Mouse (Mus musculus) limb, embryonic 10.5 days (tissue): ENCODE results near the gene Calcoco2. TPM values are rescaled to one million over a fixed set of nuclear protein-coding genes. Genes with fewer than 3 reads are reported as not detected.
"Not testable (repeated sequence)": the region's sequence is repeated elsewhere in the genome, so short reads cannot be mapped to it uniquely, and the experiment has no call there.

ENCODE experiments used
- DNase-seq: peaks from one replicate; pipeline ENCODE4 v3.0.0-alpha.2; 2017; ENCODE audit warnings: low spot score
- H3K27ac ChIP-seq: fragments of 300-500 bp; sonication (generic); 2 replicates; pipeline ENCODE4 v1.5.1; 2016; ENCODE audit warnings: mild to moderate bottlenecking
- H3K27me3 ChIP-seq: fragments of 300-500 bp; sonication (generic); 2 replicates; pipeline ENCODE4 v1.6.1; 2016; ENCODE audit warnings: low read depth, mild to moderate bottlenecking; ENCODE audit not compliant: poor library complexity, severe bottlenecking
- H3K36me3 ChIP-seq: fragments of 300-500 bp; sonication (generic); 2 replicates; pipeline ENCODE4 v1.6.1; 2016; ENCODE audit warnings: mild to moderate bottlenecking, moderate library complexity
- H3K4me1 ChIP-seq: fragments of 300-500 bp; sonication (generic); 2 replicates; pipeline ENCODE4 v1.6.1; 2016
- H3K4me3 ChIP-seq: fragments of 300-500 bp; sonication (generic); 2 replicates; pipeline ENCODE4 v1.5.1; 2016; ENCODE audit warnings: mild to moderate bottlenecking, moderate library complexity
- H3K9me3 ChIP-seq: fragments of 300-500 bp; sonication (generic); replicated peaks from 2 replicates; pipeline ENCODE4 v1.6.1; 2016; ENCODE audit warnings: mild to moderate bottlenecking
- WGBS: fragments of 180-500 bp; shearing (Covaris S2); methylation state at CpG from one replicate; pipeline ENCODE4 v1.1.7; 2016; 5-methylcytosine and 5-hydroxymethylcytosine counted together
- polyA plus RNA-seq: library from polyadenylated mRNA; unstranded; fragments of >200 nt; fragmentation: Nextera tagmentation; extraction: Ambion mirVana; gene quantifications from 2 replicates; pipeline ENCODE4 v1.2.1, GENCODE M21; 2016

The Calcoco2 gene
- polyA plus RNA-seq = not detected in 2 replicates

DNA sequence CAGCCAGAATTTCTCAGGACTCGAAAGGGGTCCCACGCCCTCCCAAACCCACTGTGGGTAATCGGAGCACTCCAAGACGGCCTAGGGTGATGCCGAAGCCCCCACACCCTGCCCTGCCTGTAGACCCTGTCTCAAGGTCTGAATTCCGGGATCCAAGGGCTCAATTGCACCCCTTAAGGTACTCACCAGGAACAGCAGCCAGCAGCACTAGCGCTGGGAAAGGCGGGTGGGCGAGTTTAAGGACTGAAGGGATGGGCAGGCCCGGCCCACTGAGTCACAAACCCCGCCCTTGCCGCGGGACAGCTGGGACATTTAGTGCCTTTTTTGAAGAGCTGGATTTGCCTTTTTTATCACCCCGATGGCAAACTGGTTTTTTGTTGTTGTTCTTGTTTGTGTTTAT lies at the start of gene Calcoco2:
Calcoco2 (minus strand) TSS at position 214 of the 400 bp plus-strand sequence.
- no peaks in the 10 kb centered on the region for H3K4me1 ChIP-seq
- H3K27ac ChIP-seq = no peak within 1 kb of the TSS
- H3K36me3 ChIP-seq = no peaks in the 10 kb centered on the region
- 38% methylated on average over 14 of the region's 14 CpGs for WGBS
- DNase-seq = no peak
- H3K27me3 ChIP-seq = 0 out of 2 replicates have a peak, but pooled peaks cover 3% of the 10 kb centered on the region
- H3K4me3 ChIP-seq = no peak within 1 kb of the TSS
- H3K9me3 ChIP-seq = no peaks in the 10 kb centered on the region

DNA sequence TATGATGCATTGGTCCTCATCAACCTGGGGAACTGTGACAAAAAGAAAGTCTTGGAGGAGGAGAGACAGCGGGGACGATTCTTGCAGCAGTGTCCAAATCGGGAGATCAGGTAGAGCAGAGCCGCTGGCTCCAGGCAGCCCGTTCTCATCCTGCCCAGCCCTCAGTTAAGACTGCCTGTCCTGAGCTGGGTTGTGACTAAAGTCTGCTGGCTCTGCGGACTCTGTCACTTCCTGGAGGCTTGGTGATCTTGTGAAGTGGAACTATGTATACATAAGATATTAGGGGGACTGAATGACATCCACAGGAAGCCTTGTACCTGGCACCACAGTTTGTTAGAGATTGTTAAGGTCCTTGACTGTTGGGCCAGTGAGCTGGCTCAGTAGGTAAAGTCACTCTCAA lies 35.7 kb upstream of the Calcoco2 start:
- no peak overlapping the region for H3K27ac ChIP-seq
- WGBS = 85% methylated on average over 6 of the region's 6 CpGs

DNA sequence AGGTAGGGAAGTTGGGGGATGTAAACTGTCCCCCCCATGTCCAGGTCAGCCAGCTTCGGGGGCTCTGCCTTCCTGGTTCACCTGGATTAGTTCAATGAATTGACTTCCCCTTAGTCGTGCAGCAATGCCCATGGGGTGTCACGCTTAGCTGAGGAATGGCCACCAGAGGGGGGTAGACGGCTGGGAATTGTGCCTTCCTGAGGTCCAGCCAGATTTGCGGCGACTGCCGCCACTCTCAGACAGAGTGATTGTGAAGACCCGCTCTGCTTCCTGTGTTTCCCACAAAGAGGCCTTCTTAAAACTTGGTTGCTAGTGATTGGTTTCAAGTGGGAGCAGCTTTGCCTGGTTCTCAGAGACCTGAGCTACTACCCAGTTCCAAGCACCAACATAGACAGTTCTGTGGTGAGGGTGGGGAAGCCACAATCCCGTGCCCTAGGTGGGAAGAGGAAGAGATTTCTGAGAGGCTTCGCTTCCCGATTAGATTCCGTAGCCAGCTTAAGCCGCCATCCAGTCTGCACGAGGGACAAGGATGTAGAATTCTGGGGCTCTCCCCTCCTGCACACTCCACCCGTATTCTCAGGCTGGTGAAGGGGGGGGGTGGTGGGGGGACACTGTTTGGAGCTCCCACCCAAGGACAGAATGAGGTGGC lies 34.0 kb upstream of the Calcoco2 start:
- WGBS = 3% methylated on average over 15 of the region's 15 CpGs
- H3K36me3 ChIP-seq = no peaks in the 10 kb centered on the region
- H3K27ac ChIP-seq = no peak overlapping the region
- H3K4me1 ChIP-seq = peaks cover 11% of the 10 kb centered on the region
- peak overlapping the region; percentile 23 for H3K4me3 ChIP-seq
- peaks cover 69% of the 10 kb centered on the region for H3K27me3 ChIP-seq
- H3K9me3 ChIP-seq = no peaks in the 10 kb centered on the region
- peak; percentile 89 for DNase-seq

More for the DNA sequence above, 35.7 kb upstream of the Calcoco2 start:
- DNase-seq = no peak
- no peaks in the 10 kb centered on the region for H3K9me3 ChIP-seq
- peaks cover 86% of the 10 kb centered on the region for H3K27me3 ChIP-seq
- H3K4me1 ChIP-seq = peaks cover 7% of the 10 kb centered on the region
- no peak overlapping the region for H3K4me3 ChIP-seq
- no peaks in the 10 kb centered on the region for H3K36me3 ChIP-seq

DNA sequence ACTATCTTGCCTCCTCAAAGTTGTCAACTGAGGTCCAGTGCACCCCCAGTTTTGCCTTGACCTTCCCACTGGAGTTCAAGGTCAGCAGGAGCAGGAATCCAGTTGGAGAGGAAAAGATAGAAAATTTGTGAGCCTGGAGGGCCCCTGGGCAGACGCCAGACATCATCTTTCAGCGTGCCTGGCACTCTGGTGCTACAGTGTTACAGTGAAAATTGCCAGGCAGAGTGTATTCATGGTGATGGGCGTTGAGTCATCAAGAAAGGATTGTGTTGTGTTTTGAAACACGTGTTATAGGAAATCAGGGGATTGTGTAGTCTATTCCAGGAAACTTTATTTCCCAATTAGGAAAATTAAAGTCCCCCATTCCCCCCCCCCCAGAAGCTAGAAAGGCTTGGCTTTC lies 32.0 kb upstream of the Calcoco2 start:
- Histone ChIP-seq H3K36me3 (no peaks in the 10 kb centered on the region), H3K27ac (no peak overlapping the region), H3K4me1 (peaks cover 12% of the 10 kb centered on the region), H3K9me3 (no peaks in the 10 kb centered on the region), H3K4me3 (no peak overlapping the region), H3K27me3 (peaks cover 65% of the 10 kb centered on the region)
- DNase-seq = no peak
- 74% methylated on average over 4 of the region's 4 CpGs for WGBS

DNA sequence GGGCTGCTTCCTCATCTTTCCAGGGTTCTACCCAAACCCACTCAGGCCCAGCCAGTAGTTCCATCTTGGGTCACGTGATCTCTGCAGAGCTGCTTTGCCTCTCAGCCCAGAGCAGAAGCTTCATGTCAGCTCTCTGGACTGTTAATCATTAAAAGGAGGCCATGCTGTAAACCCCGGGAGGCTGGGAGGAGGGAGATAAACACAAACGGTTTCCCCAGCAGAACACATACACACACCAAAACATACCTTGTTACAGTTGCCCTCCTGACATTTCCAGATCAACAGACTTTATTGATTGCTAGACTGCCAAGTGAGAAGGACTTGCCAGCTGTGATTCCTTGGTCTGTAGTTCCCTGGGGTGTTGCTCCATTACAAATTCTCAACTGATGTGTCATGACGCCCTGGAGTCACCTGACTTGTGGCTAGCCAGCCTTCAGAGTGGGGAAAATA lies 29.0 kb upstream of the Calcoco2 start:
- Histone ChIP-seq H3K4me3 (no peak overlapping the region), H3K4me1 (peaks cover 8% of the 10 kb centered on the region), H3K36me3 (no peaks in the 10 kb centered on the region), H3K27me3 (peaks cover 42% of the 10 kb centered on the region), H3K27ac (no peak overlapping the region), H3K9me3 (no peaks in the 10 kb centered on the region)
- 32% methylated on average over 4 of the region's 4 CpGs for WGBS
- no peak for DNase-seq

DNA sequence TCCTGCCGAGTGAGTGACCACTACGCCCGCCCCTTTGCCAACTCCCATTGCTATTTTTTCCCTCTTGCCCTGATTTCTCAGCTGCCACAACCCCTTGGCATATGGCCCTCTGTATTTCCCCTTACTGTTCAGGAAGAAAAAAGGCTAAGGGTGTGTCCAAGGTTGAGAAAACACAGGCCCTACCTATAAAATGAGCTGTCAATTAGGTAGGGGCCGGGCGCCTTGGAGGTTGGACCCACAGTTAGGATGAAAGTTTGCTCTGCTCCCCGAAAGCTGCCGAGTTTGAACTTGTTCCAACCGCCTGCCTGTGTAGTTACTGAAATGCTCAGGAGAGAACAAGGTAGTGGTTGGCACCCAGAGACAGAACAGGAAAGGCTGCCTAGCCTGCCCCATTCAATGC lies 24.1 kb upstream of the Calcoco2 start:
- 83% methylated on average over 8 of the region's 8 CpGs for WGBS
- Histone ChIP-seq H3K27me3 (peaks cover 55% of the 10 kb centered on the region), H3K27ac (no peak overlapping the region), H3K4me3 (no peak overlapping the region), H3K36me3 (no peaks in the 10 kb centered on the region), H3K4me1 (peaks cover 12% of the 10 kb centered on the region), H3K9me3 (no peaks in the 10 kb centered on the region)
- no peak for DNase-seq

DNA sequence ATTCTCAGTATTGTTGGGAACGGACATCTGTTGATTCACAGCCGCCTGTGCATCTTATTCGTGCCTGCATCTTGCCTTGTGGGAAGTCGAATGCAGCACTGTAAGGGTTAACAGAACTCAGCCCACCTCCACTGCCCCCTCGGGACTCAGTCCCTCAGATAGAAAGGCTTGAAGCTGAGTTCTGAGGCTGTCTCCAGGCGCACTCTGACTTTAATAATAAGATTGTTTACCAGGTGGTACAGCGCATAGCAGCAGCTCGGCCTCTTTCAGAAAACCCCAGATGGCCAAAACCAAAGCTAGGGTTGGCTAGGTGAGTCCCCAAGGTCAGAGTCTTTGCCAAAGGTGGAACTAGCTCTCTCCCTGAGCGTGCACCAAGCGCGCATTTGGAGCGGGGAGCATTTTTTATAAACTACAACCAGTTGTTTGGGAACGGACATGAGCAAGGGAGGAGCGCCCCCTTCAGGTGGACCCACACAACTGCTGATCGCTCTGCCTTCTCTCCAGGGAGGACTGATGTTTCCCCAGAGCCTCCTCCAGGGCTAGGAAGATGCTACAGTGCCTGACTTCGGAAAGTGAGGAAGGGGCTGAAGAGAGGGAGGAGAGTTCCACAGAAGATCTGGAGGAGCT lies 21.6 kb upstream of the Calcoco2 start, which contains the start of gene Ttll6:
Ttll6 (plus strand) TSS at position 548 of the 627 bp plus-strand sequence.
- peak; percentile 86 for DNase-seq
- WGBS = 27% methylated on average over 16 of the region's 16 CpGs
- H3K36me3 ChIP-seq = no peaks in the 10 kb centered on the region
- peak within 1 kb of the TSS; percentile 34 for H3K4me3 ChIP-seq
- H3K27ac ChIP-seq = no peak within 1 kb of the TSS
- H3K9me3 ChIP-seq = no peaks in the 10 kb centered on the region
- H3K4me1 ChIP-seq = peaks cover 14% of the 10 kb centered on the region
- peaks cover 56% of the 10 kb centered on the region for H3K27me3 ChIP-seq

DNA sequence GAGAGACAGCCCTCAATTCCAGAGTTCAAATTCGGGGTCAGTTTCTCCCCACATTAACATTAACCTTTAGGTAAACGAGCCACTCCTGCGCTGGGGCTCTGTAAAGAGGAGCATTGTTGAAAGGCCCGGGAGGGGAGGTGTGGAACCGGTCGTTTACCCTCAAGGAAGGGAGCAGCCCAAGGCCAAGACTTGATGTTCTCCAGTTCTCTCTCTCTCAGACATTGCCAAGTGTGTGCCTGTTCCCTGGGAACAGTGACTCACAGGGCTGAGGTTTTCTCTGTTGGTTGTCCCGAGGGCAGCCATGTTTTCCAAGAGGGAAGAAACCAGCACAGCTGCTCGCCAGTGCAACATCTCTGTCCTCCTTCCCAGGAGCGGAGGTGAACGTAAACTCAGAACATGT lies 18.8 kb upstream of the Calcoco2 start:
- no peaks in the 10 kb centered on the region for H3K36me3 ChIP-seq
- peaks cover 64% of the 10 kb centered on the region for H3K27me3 ChIP-seq
- WGBS = 60% methylated on average over 10 of the region's 10 CpGs
- no peaks in the 10 kb centered on the region for H3K9me3 ChIP-seq
- no peak overlapping the region for H3K27ac ChIP-seq
- no peak for DNase-seq
- H3K4me1 ChIP-seq = peaks cover 14% of the 10 kb centered on the region
- H3K4me3 ChIP-seq = no peak overlapping the region

DNA sequence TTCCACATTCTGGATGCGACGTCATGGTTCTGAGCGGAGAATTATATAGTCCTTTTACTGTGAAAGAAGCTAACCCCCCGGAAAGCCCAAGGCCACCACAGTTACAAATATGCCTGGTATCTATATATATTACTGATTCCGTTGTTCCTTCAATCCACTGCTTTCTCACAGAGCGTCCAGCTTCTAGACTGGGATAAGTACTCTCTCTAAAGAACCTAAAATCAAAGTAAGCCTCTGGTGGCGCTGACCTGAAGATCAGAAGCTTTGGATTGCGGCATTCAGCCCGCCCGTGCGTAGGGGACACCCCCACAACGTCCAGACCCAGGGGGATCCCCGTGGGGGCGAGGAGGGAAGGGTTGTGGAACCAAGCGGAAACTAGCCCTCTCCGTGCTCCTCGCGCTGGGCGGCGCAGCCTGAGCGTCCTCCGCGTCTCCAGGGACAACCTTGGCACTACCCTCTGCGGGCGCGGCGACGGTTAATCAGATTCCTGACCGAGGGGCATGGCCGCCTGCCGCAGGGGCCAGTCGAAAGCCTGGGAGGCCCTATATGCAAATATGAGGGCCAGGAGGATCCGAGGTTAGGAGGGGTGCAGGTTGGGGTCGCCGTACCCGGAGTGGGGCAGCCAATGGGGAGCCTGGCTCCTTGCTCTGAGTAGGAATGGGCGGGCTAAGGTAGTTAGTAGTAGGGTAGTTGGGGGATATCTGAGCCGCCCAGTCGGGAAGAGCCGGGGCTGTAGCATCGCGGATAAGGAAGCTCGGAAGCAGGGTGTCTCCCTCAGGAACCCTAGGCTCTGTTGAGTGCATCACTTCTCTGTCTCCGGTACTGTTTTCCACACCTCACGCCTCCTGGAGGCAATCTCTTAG lies 12.5 kb upstream of the Calcoco2 start:
- DNase-seq = peak; percentile 63
- H3K36me3 ChIP-seq = no peaks in the 10 kb centered on the region
- peak overlapping the region; percentile 53 for H3K4me3 ChIP-seq
- 2% methylated on average over 45 of the region's 45 CpGs for WGBS
- no peaks in the 10 kb centered on the region for H3K9me3 ChIP-seq
- peaks cover 10% of the 10 kb centered on the region for H3K4me1 ChIP-seq
- peaks cover 68% of the 10 kb centered on the region for H3K27me3 ChIP-seq
- no peak overlapping the region for H3K27ac ChIP-seq

DNA sequence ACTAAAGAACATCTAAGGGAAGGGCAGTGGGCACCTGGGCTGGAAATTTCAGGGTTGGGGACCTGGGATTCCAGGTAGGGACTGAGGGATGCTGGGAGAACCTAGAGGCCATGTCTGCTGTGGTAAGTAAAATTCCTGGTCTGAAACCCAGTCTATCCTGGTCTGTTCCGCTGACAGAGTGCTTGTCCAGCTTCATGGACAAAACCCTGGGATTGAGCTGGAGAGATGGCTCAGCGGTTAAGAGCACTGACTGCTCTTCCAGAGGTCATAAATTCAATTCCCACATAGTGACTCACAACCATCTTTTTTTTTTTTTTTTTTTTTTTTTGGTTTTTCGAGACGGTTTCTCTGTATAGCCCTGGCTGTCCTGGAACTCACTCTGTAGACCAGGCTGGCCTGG lies 11.0 kb upstream of the Calcoco2 start:
- DNase-seq, H3K27ac ChIP-seq, H3K36me3 ChIP-seq, H3K4me3 ChIP-seq, H3K9me3 ChIP-seq: not testable (repeated sequence)
- 80% methylated on average over 4 of the region's 4 CpGs for WGBS
- Histone ChIP-seq H3K4me1 (peaks cover 10% of the 10 kb centered on the region), H3K27me3 (peaks cover 63% of the 10 kb centered on the region)

DNA sequence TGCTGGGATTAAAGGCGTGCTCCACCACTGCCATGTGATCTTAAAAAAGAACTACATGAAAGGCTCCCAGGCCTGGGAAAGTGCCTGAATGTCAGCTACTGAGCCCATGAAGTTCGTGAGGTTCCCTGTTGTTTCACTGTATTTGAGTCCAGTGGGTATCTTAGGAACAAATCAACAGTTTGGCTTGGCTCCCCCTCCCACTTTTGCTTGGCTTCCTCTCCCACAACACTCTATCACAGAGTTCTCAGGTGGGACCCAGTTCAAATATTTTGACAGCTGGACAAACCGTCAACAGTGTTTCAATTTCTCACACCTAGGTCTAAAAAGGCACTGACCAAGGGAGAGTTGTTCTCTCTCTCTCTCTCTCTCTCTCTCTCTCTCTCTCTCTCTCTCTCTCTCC lies 7.6 kb upstream of the Calcoco2 start:
- DNase-seq = no peak
- Histone ChIP-seq H3K9me3 (no peaks in the 10 kb centered on the region), H3K27ac (no peak overlapping the region), H3K4me3 (no peak overlapping the region), H3K36me3 (no peaks in the 10 kb centered on the region), H3K4me1 (peaks cover 5% of the 10 kb centered on the region), H3K27me3 (peaks cover 38% of the 10 kb centered on the region)
- 75% methylated on average over 3 of the region's 3 CpGs for WGBS

DNA sequence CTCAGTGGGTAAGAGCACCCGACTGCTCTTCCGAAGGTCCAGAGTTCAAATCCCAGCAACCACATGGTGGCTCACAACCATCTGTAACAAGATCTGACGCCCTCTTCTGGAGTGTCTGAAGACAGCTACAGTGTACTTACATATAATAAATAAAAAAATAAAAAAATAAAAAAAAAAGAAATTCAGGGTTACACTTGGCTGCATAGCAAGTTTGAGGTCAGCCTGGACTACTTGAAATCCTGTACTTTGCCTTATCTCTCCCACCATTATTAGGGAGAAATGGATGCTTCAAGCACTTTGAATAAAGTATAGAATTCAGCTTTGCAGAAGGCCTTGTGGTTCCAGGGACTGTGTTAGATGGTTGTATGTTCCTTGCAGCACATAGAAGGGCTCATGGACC lies 5.2 kb upstream of the Calcoco2 start:
- not testable (repeated sequence) for H3K4me1 ChIP-seq, H3K4me3 ChIP-seq, DNase-seq, H3K27ac ChIP-seq, H3K9me3 ChIP-seq, H3K36me3 ChIP-seq
- 79% methylated on average over 3 of the region's 3 CpGs for WGBS
- peaks cover 19% of the 10 kb centered on the region; the same call in 1 of the 2 replicates for H3K27me3 ChIP-seq

DNA sequence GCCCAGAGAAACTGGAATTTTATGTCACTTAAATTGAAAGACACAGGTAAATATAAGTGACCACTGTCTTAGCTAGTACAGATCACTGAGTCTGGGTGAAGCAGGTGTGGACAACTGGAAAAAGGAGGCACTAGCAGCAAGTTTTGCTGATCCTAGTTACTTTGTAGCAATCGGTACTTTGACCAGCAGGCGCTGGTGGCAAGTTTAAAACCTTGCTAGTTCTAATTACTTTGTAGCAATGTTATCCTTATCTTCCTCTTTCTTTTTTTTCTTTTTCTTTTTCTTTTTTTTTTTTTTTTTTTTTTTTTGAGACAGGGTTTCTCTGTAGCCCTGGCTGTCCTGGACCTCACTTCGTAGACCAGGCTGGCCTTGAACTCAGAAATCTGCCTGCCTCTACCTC lies 4.4 kb upstream of the Calcoco2 start:
- 87% methylated on average over 3 of the region's 3 CpGs for WGBS
- DNase-seq = no peak
- 0 out of 2 replicates have a peak, but pooled peaks cover 11% of the 10 kb centered on the region for H3K27me3 ChIP-seq
- no peak overlapping the region for H3K4me3 ChIP-seq
- H3K27ac ChIP-seq = no peak overlapping the region
- H3K9me3 ChIP-seq = no peaks in the 10 kb centered on the region
- H3K36me3 ChIP-seq = no peaks in the 10 kb centered on the region
- no peaks in the 10 kb centered on the region for H3K4me1 ChIP-seq
